Mouse (Mus musculus) midbrain, embryonic 16.5 days (tissue): ENCODE results near the gene Skint2. TPM values are rescaled to one million over a fixed set of nuclear protein-coding genes. Genes with fewer than 3 reads are reported as not detected.

ENCODE experiments used
- ATAC-seq: fragments of 200-750 bp; cut with Nextera tagmentation; 2 replicates; pipeline ENCODE4 v1.8.0; 2017; ENCODE audit warnings: moderate TSS enrichment
- H3K27ac ChIP-seq: fragments of 300-500 bp; sonication (generic); 2 replicates; pipeline ENCODE4 v1.5.1; 2014; ENCODE audit warnings: mild to moderate bottlenecking, low read length, mixed read lengths
- H3K27me3 ChIP-seq: fragments of 300-500 bp; sonication (generic); 2 replicates; pipeline ENCODE4 v1.6.1; 2014; ENCODE audit warnings: low read depth, low read length, mixed read lengths; ENCODE audit not compliant: control insufficient read depth, insufficient read depth
- H3K36me3 ChIP-seq: fragments of 300-500 bp; sonication (generic); 2 replicates; pipeline ENCODE4 v1.6.1; 2014; ENCODE audit warnings: mild to moderate bottlenecking, low read length, moderate library complexity, mixed read lengths; ENCODE audit not compliant: control insufficient read depth, insufficient read depth
- H3K4me1 ChIP-seq: fragments of 300-500 bp; sonication (generic); 2 replicates; pipeline ENCODE4 v1.6.1; 2014; ENCODE audit warnings: mild to moderate bottlenecking, low read length, mixed read lengths; ENCODE audit not compliant: control insufficient read depth, insufficient read depth
- H3K4me2 ChIP-seq: fragments of 300-500 bp; sonication (generic); 2 replicates; pipeline ENCODE4 v1.6.1; 2014; ENCODE audit warnings: mild to moderate bottlenecking, low read length, mixed read lengths
- H3K4me3 ChIP-seq: fragments of 300-500 bp; sonication (generic); 2 replicates; pipeline ENCODE4 v1.5.1; 2014; ENCODE audit warnings: low read depth, mild to moderate bottlenecking, low read length, moderate library complexity, mixed read lengths
- H3K9ac ChIP-seq: fragments of 300-500 bp; sonication (generic); 2 replicates; pipeline ENCODE4 v1.6.1; 2014; ENCODE audit warnings: low read depth, low read length, mixed read lengths
- H3K9me3 ChIP-seq: fragments of 300-500 bp; sonication (generic); replicated peaks from 2 replicates; pipeline ENCODE4 v1.6.1; 2014; ENCODE audit warnings: mild to moderate bottlenecking, low read length, mixed read lengths; ENCODE audit not compliant: control insufficient read depth, poor library complexity, severe bottlenecking
- WGBS: fragments of 180-500 bp; shearing (Covaris S2); extraction: QIAGEN DNeasy Blood & Tissue Kit; methylation state at CpG from one replicate; pipeline ENCODE4 v1.1.7; 2014; 5-methylcytosine and 5-hydroxymethylcytosine counted together
- polyA plus RNA-seq: library from polyadenylated mRNA; unstranded; fragments of >200 nt; fragmentation: Nextera tagmentation; extraction: Ambion mirVana; gene quantifications from 2 replicates; pipeline ENCODE4 v1.2.1, GENCODE M21; 2015

Gene Skint2
- not detected in 2 replicates for polyA plus RNA-seq

DNA sequence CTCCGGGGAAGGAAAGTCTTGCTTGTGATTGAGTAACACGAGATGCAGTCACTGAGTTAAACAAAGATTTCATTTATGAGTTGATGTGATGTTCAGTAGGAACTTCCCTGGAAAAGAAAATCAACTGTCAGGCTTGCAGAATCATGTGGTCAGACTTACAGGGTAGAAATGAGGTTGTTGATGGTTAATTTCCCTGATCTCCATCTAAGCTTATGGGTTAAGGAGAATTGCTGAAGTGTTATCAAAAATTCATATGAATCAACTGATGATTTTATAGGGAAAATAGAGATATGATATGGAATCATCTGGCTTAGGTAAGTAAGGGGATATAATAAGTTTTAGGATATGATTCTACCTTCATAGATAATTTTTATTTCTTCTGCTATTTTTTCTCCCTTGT lies at the start of gene Skint2:
Gene Skint2, plus strand, starts transcription at position 301 of the 400 bp plus-strand sequence.
- Histone ChIP-seq H3K4me2 (no peak within 1 kb of the TSS), H3K4me1 (no peaks in the 10 kb centered on the region), H3K9ac (no peak within 1 kb of the TSS), H3K9me3 (0 out of 2 replicates have a peak, but pooled peaks cover 2% of the 10 kb centered on the region), H3K27me3 (no peaks in the 10 kb centered on the region), H3K36me3 (no peaks in the 10 kb centered on the region), H3K4me3 (no peak within 1 kb of the TSS), H3K27ac (no peak within 1 kb of the TSS)
- ATAC-seq = no peak
- 78% methylated on average over 2 of the region's 2 CpGs for WGBS

Other genes starting within 250 kb of the Skint2 start
- gene Skint9, start 123.2 kb upstream of the Skint2 start, polyA plus RNA-seq = not detected in 2 replicates
- not detected in 2 replicates for gene Skint10, start 217.7 kb downstream of the Skint2 start, polyA plus RNA-seq